Mouse (Mus musculus) embryonic fibroblast, embryonic 13.5 days (primary cell): Measurements from ENCODE around the gene Lpar4.

Source experiments
- CTCF ChIP-seq: IDR thresholded peaks from 2 replicates; pipeline ENCODE4 v1.5.1; 2011; ENCODE audit warnings: mild to moderate bottlenecking, control low read depth, low read length, moderate library complexity, borderline replicate concordance; ENCODE audit not compliant: insufficient read depth
- POLR2A ChIP-seq: IDR thresholded peaks from 2 replicates; pipeline ENCODE4 v1.6.1; 2011; ENCODE audit warnings: low read depth, mild to moderate bottlenecking, control low read depth, low read length, moderate library complexity

DNA sequence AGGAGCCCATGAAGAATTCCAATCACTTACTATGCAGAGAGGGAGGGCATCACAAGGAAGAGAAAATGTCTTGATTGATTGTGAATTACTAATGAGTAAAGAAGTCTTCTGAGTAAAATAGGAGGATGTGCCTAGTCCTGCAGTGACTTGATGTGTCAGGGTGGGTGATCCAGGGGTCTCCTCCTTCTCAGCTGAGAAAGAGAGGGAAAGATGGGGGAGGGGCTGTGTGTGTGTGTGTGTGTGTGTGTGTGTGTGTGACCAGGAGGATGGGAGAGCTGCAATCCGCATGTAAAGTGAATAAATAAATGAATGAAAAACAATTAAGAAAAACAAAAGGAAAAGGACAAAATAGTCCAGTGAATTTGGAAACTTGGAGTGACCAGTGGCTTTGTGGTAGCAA is 30.1 kb downstream of the Lpar4 start:
- no peak for TF ChIP-seq POLR2A
- TF ChIP-seq CTCF: no peak
